ENCODE assay signal across 10 mouse cellular contexts in the genomic region with DNA sequence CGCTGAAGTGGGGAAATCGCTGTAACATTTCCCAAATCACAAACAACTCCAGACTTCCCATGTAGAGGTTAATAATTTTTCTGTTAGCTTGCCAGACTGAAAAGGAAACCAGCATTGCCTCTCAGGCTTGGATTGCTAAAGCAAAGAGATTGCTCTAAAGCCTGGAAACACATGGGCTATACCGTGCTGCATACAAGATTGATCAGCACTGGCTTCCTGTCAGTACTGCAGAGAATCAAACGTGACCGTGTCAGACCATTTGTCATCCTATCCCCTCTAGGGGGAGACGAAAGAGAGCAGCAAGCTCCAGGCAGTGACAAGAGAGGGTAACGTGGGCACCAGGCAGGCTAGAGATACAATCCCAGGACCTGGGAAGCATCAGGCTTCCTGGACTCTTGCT. TPM values are rescaled to one million over a fixed set of nuclear protein-coding genes. Genes with fewer than 3 reads are reported as not detected.
DNase-seq lines count a peak whose midpoint lies in the region; ATAC-seq lines count a peak whose summit lies in the region.
"Had no signal": no experiment of that assay in that cellular context is flagged by ENCODE, and none has a peak within 500 bp of the region (broad histone marks: within the 10 kb centered on the region; RNA-seq: fewer than 3 reads in every experiment).

No protein-coding gene starts in this region.

- H3K4me1 ChIP-seq in lung, embryonic 15.5 days = peaks cover 14% of the 10 kb centered on the region
- peaks cover 7% of the 10 kb centered on the region; the same call in 1 of the 2 replicates for H3K4me1 ChIP-seq in stomach, embryonic 15.5 days

- H3K4me2 ChIP-seq in lung, embryonic 15.5 days = no peak overlapping the region
- no peak overlapping the region for H3K4me2 ChIP-seq in stomach, embryonic 15.5 days

- no peak overlapping the region for H3K9ac ChIP-seq in lung, embryonic 15.5 days
- no peak overlapping the region for H3K9ac ChIP-seq in stomach, embryonic 15.5 days

- no peak overlapping the region for H3K4me3 ChIP-seq in lung, embryonic 15.5 days
- no peak overlapping the region for H3K4me3 ChIP-seq in stomach, embryonic 15.5 days (replicated peaks)

- no peaks in the 10 kb centered on the region for H3K36me3 ChIP-seq in lung, embryonic 15.5 days
- H3K36me3 ChIP-seq in stomach, embryonic 15.5 days = no peaks in the 10 kb centered on the region

- DNase-seq in lung, postnatal 14 days = no peak
- peak; percentile 20 for DNase-seq in ZHBTc4 (ENCODE audit: low read depth, low spot score)
- DNase-seq in spleen, postnatal 14 days (ENCODE audit: low spot score in 2 of 2) = no peak
- no peak for DNase-seq in adrenal gland, adult 2 months
- DNase-seq: kidney, postnatal 36 days; lung, postnatal 36 days had no signal

- 8% methylated on average over 7 of the region's 7 CpGs for WGBS in lung, embryonic 15.5 days
- 12% methylated on average over 7 of the region's 7 CpGs for WGBS in stomach, embryonic 15.5 days

- no peaks in the 10 kb centered on the region for H3K9me3 ChIP-seq in lung, embryonic 15.5 days
- no peaks in the 10 kb centered on the region for H3K9me3 ChIP-seq in stomach, embryonic 15.5 days

- peak overlapping the region; percentile 7; the same call in 1 of the 2 replicates for H3K27ac ChIP-seq in lung, embryonic 15.5 days
- H3K27ac ChIP-seq in stomach, embryonic 15.5 days = 0 out of 2 replicates have a peak overlapping the region, but pooled peaks have one; percentile 31

- H3K27me3 ChIP-seq in lung, embryonic 15.5 days = no peaks in the 10 kb centered on the region
- no peaks in the 10 kb centered on the region for H3K27me3 ChIP-seq in stomach, embryonic 15.5 days (replicated peaks)

- no peak for ATAC-seq in lung, embryonic 15.5 days (ENCODE audit: borderline replicate concordance, extremely low read depth, low FRiP score, low TSS enrichment)
- ATAC-seq in granulocyte monocyte progenitor cell, adult 5-6 weeks (replicated peaks; ENCODE audit: poor library complexity, severe bottlenecking) = peak; percentile 61
- no peak for ATAC-seq in stomach, embryonic 15.5 days (ENCODE audit: insufficient read depth, low FRiP score, low read depth)

RNA-seq across cellular contexts. Expression of gene Gstt1, which starts 7.6 kb away (rescaled TPM):
- 31.7 and 31.9 TPM in 2 replicates for polyA plus RNA-seq in lung, embryonic 15.5 days (2015; fragmentation: Nextera tagmentation; extraction: Ambion mirVana)
- total RNA-seq in granulocyte monocyte progenitor cell, adult 5-6 weeks (2014; fragmentation: Nextera tagmentation) = not detected in 2 replicates
- not detected in 2 replicates for total RNA-seq in granulocyte monocyte progenitor cell, adult 5-6 weeks (2017)
- 17.9 and 21.3 TPM in 2 replicates for polyA plus RNA-seq in stomach, embryonic 15.5 days (2015; fragmentation: Nextera tagmentation; extraction: Ambion mirVana)
- 10 to 100 TPM; 52.0 to 64.8 TPM for total RNA-seq in adrenal gland, adult 2 months (2021)
- 50.9 and 61.2 TPM in 2 replicates for polyA plus RNA-seq in adrenal gland, adult 2 months (2012; rRNA removed)

RNA-seq across cellular contexts. Expression of gene Gstt3, which starts 9.6 kb away (rescaled TPM):
- polyA plus RNA-seq in lung, embryonic 15.5 days (2015; fragmentation: Nextera tagmentation; extraction: Ambion mirVana) = 27.7 and 27.8 TPM in 2 replicates
- 4.5 and 12.9 TPM in 2 replicates for total RNA-seq in granulocyte monocyte progenitor cell, adult 5-6 weeks (2014; fragmentation: Nextera tagmentation)
- total RNA-seq in granulocyte monocyte progenitor cell, adult 5-6 weeks (2017) = 4.4 and 4.7 TPM in 2 replicates
- polyA plus RNA-seq in stomach, embryonic 15.5 days (2015; fragmentation: Nextera tagmentation; extraction: Ambion mirVana) = 42.1 and 43.5 TPM in 2 replicates
- total RNA-seq in adrenal gland, adult 2 months (2021) = 10 to 100 TPM; 16.9 to 28.9 TPM
- polyA plus RNA-seq in adrenal gland, adult 2 months (2012; rRNA removed) = 14.6 and 17.2 TPM in 2 replicates

RNA-seq across cellular contexts. Expression of gene Gm20441, which starts 10.0 kb away (rescaled TPM):
- polyA plus RNA-seq in lung, embryonic 15.5 days (2015; fragmentation: Nextera tagmentation; extraction: Ambion mirVana) = not detected in 2 replicates
- not detected in 2 replicates for total RNA-seq in granulocyte monocyte progenitor cell, adult 5-6 weeks (2014; fragmentation: Nextera tagmentation)
- total RNA-seq in granulocyte monocyte progenitor cell, adult 5-6 weeks (2017) = not detected in 2 replicates
- 0.37 TPM in 1 of 2 replicates, not detected in the other for polyA plus RNA-seq in stomach, embryonic 15.5 days (2015; fragmentation: Nextera tagmentation; extraction: Ambion mirVana)
- total RNA-seq in adrenal gland, adult 2 months (2021) = not detected
- polyA plus RNA-seq in adrenal gland, adult 2 months (2012; rRNA removed) = not detected in 2 replicates
- total RNA-seq: gastrocnemius, postnatal 4 days had no signal

RNA-seq across cellular contexts. Expression of gene Ddt, which starts 17.6 kb away (rescaled TPM):
- polyA plus RNA-seq in lung, embryonic 15.5 days (2015; fragmentation: Nextera tagmentation; extraction: Ambion mirVana) = 62.2 and 79.4 TPM in 2 replicates
- 65.6 and 85.2 TPM in 2 replicates for total RNA-seq in granulocyte monocyte progenitor cell, adult 5-6 weeks (2014; fragmentation: Nextera tagmentation)
- total RNA-seq in granulocyte monocyte progenitor cell, adult 5-6 weeks (2017) = 45.0 and 61.0 TPM in 2 replicates
- polyA plus RNA-seq in stomach, embryonic 15.5 days (2015; fragmentation: Nextera tagmentation; extraction: Ambion mirVana) = 70.1 and 84.3 TPM in 2 replicates
- total RNA-seq in adrenal gland, adult 2 months (2021) = 100 to 1,000 TPM; 177 to 205 TPM
- polyA plus RNA-seq in adrenal gland, adult 2 months (2012; rRNA removed) = 240 and 255 TPM in 2 replicates

RNA-seq across cellular contexts. Expression of gene Cabin1, which starts 26.6 kb away (rescaled TPM):
- polyA plus RNA-seq in lung, embryonic 15.5 days (2015; fragmentation: Nextera tagmentation; extraction: Ambion mirVana) = 30.7 and 38.7 TPM in 2 replicates
- total RNA-seq in granulocyte monocyte progenitor cell, adult 5-6 weeks (2014; fragmentation: Nextera tagmentation) = 48.8 and 68.8 TPM in 2 replicates
- 23.0 and 24.9 TPM in 2 replicates for total RNA-seq in granulocyte monocyte progenitor cell, adult 5-6 weeks (2017)
- 33.6 and 35.8 TPM in 2 replicates for polyA plus RNA-seq in stomach, embryonic 15.5 days (2015; fragmentation: Nextera tagmentation; extraction: Ambion mirVana)
- total RNA-seq in adrenal gland, adult 2 months (2021) = 10 to 100 TPM; 24.2 to 31.9 TPM
- polyA plus RNA-seq in adrenal gland, adult 2 months (2012; rRNA removed) = 38.4 and 42.6 TPM in 2 replicates
